Mouse (Mus musculus) olfactory bulb, adult 2 months (tissue): ENCODE measurements around the gene Kif22. TPM values are rescaled to one million over a fixed set of nuclear protein-coding genes. Genes with fewer than 3 reads are reported as not detected.
A peak's percentile ranks its signal among the peaks of the same experiment; 100 is the strongest.

Experiments used
- H3K27ac ChIP-seq: fragments of 200-500 bp; 2 replicates; pipeline ENCODE4 v1.5.1; 2012; ENCODE audit warnings: low read depth, low read length; ENCODE audit not compliant: insufficient read depth
- H3K4me1 ChIP-seq: fragments of 200-500 bp; 2 replicates; pipeline ENCODE4 v1.6.1; 2012; ENCODE audit warnings: low read length; ENCODE audit not compliant: control insufficient read depth, insufficient read depth
- H3K4me3 ChIP-seq: fragments of 200-500 bp; 2 replicates; pipeline ENCODE4 v1.5.1; 2012; ENCODE audit warnings: mild to moderate bottlenecking, low read depth, low read length, moderate library complexity; ENCODE audit not compliant: insufficient read depth
- CTCF ChIP-seq: fragments of 200-500 bp; IDR thresholded peaks from 2 replicates; pipeline ENCODE4 v1.5.1; 2012; ENCODE audit warnings: low read depth, mild to moderate bottlenecking, low read length, moderate library complexity; ENCODE audit not compliant: insufficient read depth
- POLR2A ChIP-seq: fragments of 200-500 bp; IDR thresholded peaks from 2 replicates; pipeline ENCODE4 v1.6.1; 2012; ENCODE audit warnings: mild to moderate bottlenecking, low read depth, low read length, moderate library complexity; ENCODE audit not compliant: insufficient read depth
- WGBS: fragments of 180-500 bp; shearing (Covaris S2); methylation state at CpG from one replicate; pipeline ENCODE4 v1.1.7; 2018; 5-methylcytosine and 5-hydroxymethylcytosine counted together
- polyA plus RNA-seq: library from polyadenylated mRNA; stranded (reverse); fragments of >200 nt; gene quantifications from 2 replicates; pipeline ENCODE4 v1.2.4, GENCODE M21; 2012; ENCODE audit warnings: low replicate concordance; ENCODE audit not compliant: missing spikeins, insufficient read depth, insufficient read length

The Kif22 gene
- polyA plus RNA-seq, 1 experiment = not detected

GRCm38 (mm10) chr7:127065538-127065937 is 23.3 kb upstream of the Kif22 start:
- Histone ChIP-seq H3K4me3 (no peak overlapping the region), H3K4me1 (no peaks in the 10 kb centered on the region), H3K27ac (no peak overlapping the region)
- no peak for TF ChIP-seq CTCF
- no peak for TF ChIP-seq POLR2A
- WGBS = 91% methylated on average over 6 of the region's 6 CpGs

GRCm38 (mm10) chr7:127055026-127055585 is 12.8 kb upstream of the Kif22 start:
- no peak overlapping the region for H3K4me3 ChIP-seq
- WGBS = 65% methylated on average over 5 of the region's 5 CpGs
- H3K4me1 ChIP-seq = no peaks in the 10 kb centered on the region
- H3K27ac ChIP-seq = no peak overlapping the region
- TF ChIP-seq POLR2A = no peak
- TF ChIP-seq CTCF = no peak

GRCm38 (mm10) chr7:127031244-127031643 is 11.0 kb downstream of the Kif22 start:
- Histone ChIP-seq H3K4me3 (no peak overlapping the region), H3K27ac (no peak overlapping the region), H3K4me1 (peaks cover 6% of the 10 kb centered on the region)
- TF ChIP-seq POLR2A (no peak), CTCF (no peak)
- 74% methylated on average over 1 of the region's 1 CpGs for WGBS

- no peak for TF ChIP-seq CTCF
- no peak for TF ChIP-seq POLR2A
- Histone ChIP-seq H3K27ac (no peak overlapping the region), H3K4me1 (peaks cover 11% of the 10 kb centered on the region), H3K4me3 (no peak overlapping the region)
- 81% methylated on average over 1 of the region's 1 CpGs for WGBS
Measured at GRCm38 (mm10) chr7:127030172-127030571, 12.1 kb downstream of the Kif22 start.

GRCm38 (mm10) chr7:127027885-127028284 is 14.4 kb downstream of the Kif22 start:
- peak overlapping the region; percentile 94 for H3K27ac ChIP-seq
- H3K4me1 ChIP-seq = peaks cover 33% of the 10 kb centered on the region
- peak overlapping the region; percentile 57 for H3K4me3 ChIP-seq
- TF ChIP-seq CTCF (no peak), POLR2A (no peak)
- WGBS = 25% methylated on average over 8 of the region's 8 CpGs

- Histone ChIP-seq H3K4me3 (peak within 1 kb of the TSS; percentile 97), H3K4me1 (peaks cover 38% of the 10 kb centered on the region), H3K27ac (peak within 1 kb of the TSS; percentile 97)
- TF ChIP-seq CTCF = no peak
- TF ChIP-seq POLR2A = 0 out of 2 replicates have a peak, but pooled peaks have one; percentile 31
- under 1% methylated on average over 53 of the region's 63 CpGs for WGBS
Measured at GRCm38 (mm10) chr7:127026984-127027726, 15.1 kb downstream of the Kif22 start, which contains the start of gene Maz. TSS of gene Maz (minus strand) at chr7:127027037.

GRCm38 (mm10) chr7:127026616-127026983 is 15.7 kb downstream of the Kif22 start:
- Histone ChIP-seq H3K27ac (no peak overlapping the region), H3K4me3 (peak overlapping the region; percentile 97), H3K4me1 (peaks cover 40% of the 10 kb centered on the region)
- 10% methylated on average over 28 of the region's 48 CpGs for WGBS
- TF ChIP-seq CTCF (no peak), POLR2A (no peak)

GRCm38 (mm10) chr7:127026161-127026600 is 16.1 kb downstream of the Kif22 start:
- Histone ChIP-seq H3K4me3 (peak overlapping the region; percentile 97), H3K27ac (peak overlapping the region; percentile 97), H3K4me1 (peaks cover 44% of the 10 kb centered on the region)
- no peak for TF ChIP-seq POLR2A
- no peak for TF ChIP-seq CTCF
- under 1% methylated on average over 35 of the region's 48 CpGs for WGBS

GRCm38 (mm10) chr7:127025556-127026160 is 16.6 kb downstream of the Kif22 start:
- TF ChIP-seq CTCF (no peak; the same call in 1 of the 2 replicates), POLR2A (no peak)
- Histone ChIP-seq H3K4me1 (peaks cover 45% of the 10 kb centered on the region), H3K27ac (peak overlapping the region; percentile 97), H3K4me3 (peak overlapping the region; percentile 97)
- under 1% methylated on average over 62 of the region's 65 CpGs for WGBS
